Mouse (Mus musculus) lung, postnatal 0 days (tissue): ENCODE data around the gene 1700018B08Rik. TPM values are rescaled to one million over a fixed set of nuclear protein-coding genes. Genes with fewer than 3 reads are reported as not detected.

ENCODE experiments used
- ATAC-seq: fragments of 200-750 bp; cut with Nextera tagmentation; 2 replicates; pipeline ENCODE4 v1.8.0; 2017; ENCODE audit warnings: moderate library complexity
- DNase-seq: peaks from one replicate; pipeline ENCODE4 v3.0.0-alpha.2; 2016; ENCODE audit warnings: low spot score
- H3K27ac ChIP-seq: fragments of 300-500 bp; sonication (generic); 2 replicates; pipeline ENCODE4 v1.5.1; 2014; ENCODE audit warnings: antibody characterized with exemption, mild to moderate bottlenecking, low read length, mixed read lengths
- H3K27me3 ChIP-seq: fragments of 300-500 bp; sonication (generic); replicated peaks from 2 replicates; pipeline ENCODE4 v1.6.1; 2014; ENCODE audit warnings: low read length, mixed read lengths; ENCODE audit not compliant: insufficient read depth
- H3K36me3 ChIP-seq: fragments of 300-500 bp; sonication (generic); 2 replicates; pipeline ENCODE4 v1.6.1; 2014; ENCODE audit warnings: low read length, mixed read lengths; ENCODE audit not compliant: insufficient read depth
- H3K4me1 ChIP-seq: fragments of 300-500 bp; sonication (generic); 2 replicates; pipeline ENCODE4 v1.6.1; 2014; ENCODE audit warnings: antibody characterized with exemption, low read depth, low read length, mixed read lengths; ENCODE audit not compliant: insufficient read depth
- H3K4me2 ChIP-seq: fragments of 300-500 bp; sonication (generic); replicated peaks from 2 replicates; pipeline ENCODE4 v1.6.1; 2014; ENCODE audit warnings: low read depth, mild to moderate bottlenecking, low read length, moderate library complexity, mixed read lengths
- H3K4me3 ChIP-seq: fragments of 300-500 bp; sonication (generic); 2 replicates; pipeline ENCODE4 v1.5.1; 2014; ENCODE audit warnings: low read depth, low read length
- H3K9ac ChIP-seq: fragments of 300-500 bp; sonication (generic); replicated peaks from 2 replicates; pipeline ENCODE4 v1.6.1; 2014; ENCODE audit warnings: low read depth, mild to moderate bottlenecking
- H3K9me3 ChIP-seq: fragments of 300-500 bp; sonication (generic); 2 replicates; pipeline ENCODE4 v1.6.1; 2016; ENCODE audit warnings: low read length, mixed read lengths
- CTCF ChIP-seq: IDR thresholded peaks from 2 replicates; pipeline ENCODE4 v1.5.1; 2016; ENCODE audit warnings: antibody characterized with exemption, mild to moderate bottlenecking
- EP300 ChIP-seq: IDR thresholded peaks from 2 replicates; pipeline ENCODE4 v1.6.1; 2016; ENCODE audit warnings: antibody characterized with exemption, mild to moderate bottlenecking, control low read depth
- WGBS: fragments of 180-500 bp; shearing (Covaris S2); extraction: QIAGEN DNeasy Blood & Tissue Kit; methylation state at CpG from one replicate; pipeline ENCODE4 v1.1.7; 2014; 5-methylcytosine and 5-hydroxymethylcytosine counted together
- polyA plus RNA-seq: library from polyadenylated mRNA; unstranded; fragments of >200 nt; fragmentation: Nextera tagmentation; extraction: Ambion mirVana; gene quantifications from 2 replicates; pipeline ENCODE4 v1.2.1, GENCODE M21; 2015

Gene 1700018B08Rik
- polyA plus RNA-seq, 1 experiment from 2014 or later: not detected

GRCm38 (mm10) chr8:121558538-121558937 is 14.4 kb upstream of the 1700018B08Rik start:
- Histone ChIP-seq H3K4me3 (no peak overlapping the region), H3K27me3 (no peaks in the 10 kb centered on the region), H3K4me1 (no peaks in the 10 kb centered on the region; the same call in 1 of the 2 replicates), H3K9me3 (no peaks in the 10 kb centered on the region), H3K4me2 (no peak overlapping the region), H3K36me3 (0 out of 2 replicates have a peak, but pooled peaks cover 7% of the 10 kb centered on the region), H3K27ac (no peak overlapping the region), H3K9ac (no peak overlapping the region)
- 83% methylated on average over 16 of the region's 16 CpGs for WGBS
- ATAC-seq: no peak
- 0 out of 2 replicates have a peak, but pooled peaks have one; percentile 11 for TF ChIP-seq CTCF
- no peak for TF ChIP-seq EP300
- DNase-seq: no peak

- H3K27me3 ChIP-seq: no peaks in the 10 kb centered on the region
- H3K9me3 ChIP-seq: no peaks in the 10 kb centered on the region
- no peak overlapping the region for H3K27ac ChIP-seq
- WGBS: 78% methylated on average over 11 of the region's 11 CpGs
- TF ChIP-seq CTCF (no peak), EP300 (no peak)
- H3K4me2 ChIP-seq: no peak overlapping the region
- ATAC-seq (no peak), DNase-seq (no peak)
- no peaks in the 10 kb centered on the region; the same call in 1 of the 2 replicates for H3K4me1 ChIP-seq
- no peak overlapping the region for H3K9ac ChIP-seq
- H3K4me3 ChIP-seq: no peak overlapping the region
- 0 out of 2 replicates have a peak, but pooled peaks cover 7% of the 10 kb centered on the region for H3K36me3 ChIP-seq
Observed at GRCm38 (mm10) chr8:121557746-121558145, 13.6 kb upstream of the 1700018B08Rik start.

- TF ChIP-seq CTCF (no peak), EP300 (no peak)
- H3K9me3 ChIP-seq: no peaks in the 10 kb centered on the region
- H3K9ac ChIP-seq: no peak overlapping the region
- H3K4me2 ChIP-seq: no peak overlapping the region
- DNase-seq (no peak), ATAC-seq (no peak)
- WGBS: 95% methylated on average over 31 of the region's 32 CpGs
- H3K4me1 ChIP-seq: no peaks in the 10 kb centered on the region
- no peak overlapping the region for H3K27ac ChIP-seq
- H3K36me3 ChIP-seq: peaks cover 17% of the 10 kb centered on the region
- H3K4me3 ChIP-seq: no peak overlapping the region
- H3K27me3 ChIP-seq: no peaks in the 10 kb centered on the region
Observed at GRCm38 (mm10) chr8:121553831-121554475, 9.8 kb upstream of the 1700018B08Rik start.

GRCm38 (mm10) chr8:121552506-121552905 is 8.4 kb upstream of the 1700018B08Rik start:
- no peaks in the 10 kb centered on the region for H3K4me1 ChIP-seq
- H3K27ac ChIP-seq: no peak overlapping the region
- TF ChIP-seq EP300 (no peak), CTCF (no peak)
- ATAC-seq (no peak), DNase-seq (no peak)
- H3K36me3 ChIP-seq: peaks cover 17% of the 10 kb centered on the region
- no peaks in the 10 kb centered on the region for H3K27me3 ChIP-seq
- no peak overlapping the region for H3K4me3 ChIP-seq
- H3K9me3 ChIP-seq: no peaks in the 10 kb centered on the region
- no peak overlapping the region for H3K4me2 ChIP-seq
- 76% methylated on average over 9 of the region's 9 CpGs for WGBS
- H3K9ac ChIP-seq: no peak overlapping the region

- no peak overlapping the region for H3K4me2 ChIP-seq
- no peaks in the 10 kb centered on the region for H3K9me3 ChIP-seq
- no peaks in the 10 kb centered on the region for H3K4me1 ChIP-seq
- no peak overlapping the region for H3K9ac ChIP-seq
- ATAC-seq (no peak), DNase-seq (no peak)
- H3K4me3 ChIP-seq: no peak overlapping the region
- 58% methylated on average over 24 of the region's 24 CpGs for whole genome bisulfite sequencing
- no peak overlapping the region for H3K27ac ChIP-seq
- TF ChIP-seq CTCF (no peak), EP300 (no peak)
- H3K36me3 ChIP-seq: peaks cover 17% of the 10 kb centered on the region
- no peaks in the 10 kb centered on the region for H3K27me3 ChIP-seq
Observed at GRCm38 (mm10) chr8:121551065-121551985, 7.2 kb upstream of the 1700018B08Rik start.

- peak; percentile 55 for ATAC-seq
- Histone ChIP-seq H3K27ac (no peak overlapping the region), H3K9ac (no peak overlapping the region), H3K36me3 (peaks cover 17% of the 10 kb centered on the region), H3K27me3 (no peaks in the 10 kb centered on the region), H3K4me2 (no peak overlapping the region), H3K4me1 (no peaks in the 10 kb centered on the region), H3K4me3 (no peak overlapping the region), H3K9me3 (no peaks in the 10 kb centered on the region)
- TF ChIP-seq EP300 (no peak), CTCF (no peak)
- peak; percentile 34 for DNase-seq
- WGBS: 56% methylated on average over 6 of the region's 6 CpGs
Observed at GRCm38 (mm10) chr8:121550056-121550455, 5.9 kb upstream of the 1700018B08Rik start.
